Mouse (Mus musculus): ENCODE results near the gene Pdcd7.

DNA sequence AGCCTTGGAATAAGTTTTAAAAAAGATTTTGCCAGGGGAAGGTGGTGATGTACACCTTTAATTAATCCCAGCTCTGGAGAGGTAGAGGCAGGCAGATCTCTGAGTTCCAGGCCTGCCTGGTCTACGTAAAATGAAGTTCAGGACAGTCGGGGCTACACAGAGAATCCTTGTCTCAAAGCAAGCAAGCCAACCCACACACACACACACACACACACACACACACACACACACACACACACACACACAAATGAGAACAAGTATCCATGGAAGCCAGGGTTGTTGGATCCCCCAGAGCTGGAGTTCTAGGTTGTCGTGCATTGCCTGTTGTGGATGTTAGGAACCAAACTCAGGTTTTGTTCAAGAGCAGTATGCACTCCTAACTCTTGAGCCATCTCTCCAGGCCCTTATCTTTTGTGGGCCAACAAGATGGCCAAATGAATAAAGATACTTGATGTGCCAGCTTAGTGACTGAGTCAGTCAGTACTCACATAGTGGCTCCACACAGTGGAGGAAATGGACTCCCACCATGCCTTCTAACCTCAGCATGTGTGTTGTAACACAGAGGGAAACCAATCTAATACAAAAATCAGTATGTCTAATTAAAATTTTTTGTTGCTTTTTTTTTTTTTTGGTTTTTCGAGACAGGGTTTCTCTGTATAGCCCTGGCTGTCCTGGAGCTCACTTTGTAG is 33.1 kb upstream of the Pdcd7 start:
- TF ChIP-seq GATA1 (IDR thresholded peaks at IDR 0.05; ENCODE audit: borderline replicate concordance, low read length) (no peak), FLI1 (IDR thresholded peaks at IDR 0.05; ENCODE audit: low read length) (no peak)
